Mouse (Mus musculus): ENCODE results near the gene Apbb2.

The Apbb2 gene

DNA sequence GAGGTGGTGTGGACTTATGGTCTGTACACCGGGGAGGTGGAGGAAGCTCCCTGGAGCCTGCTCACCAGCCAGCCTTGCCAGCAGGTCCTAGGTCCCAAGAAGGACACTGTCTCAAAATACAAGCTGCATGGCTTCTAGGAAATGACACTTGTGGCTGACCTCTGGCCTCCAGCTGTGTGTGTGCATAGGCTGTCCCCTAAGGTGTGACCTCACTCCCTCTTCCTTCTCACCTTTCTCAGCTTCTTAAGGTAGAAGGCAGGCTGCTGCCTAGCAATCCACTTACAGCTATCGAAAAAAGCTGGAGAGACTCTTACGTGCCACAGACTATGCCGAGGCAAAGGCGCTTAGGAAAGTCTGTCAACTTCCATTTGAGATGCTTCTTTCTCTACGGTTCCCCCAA lies 142.8 kb downstream of the Apbb2 start:
- DNase-seq (ENCODE audit: low spot score in 2 of 2), result no peak

DNA sequence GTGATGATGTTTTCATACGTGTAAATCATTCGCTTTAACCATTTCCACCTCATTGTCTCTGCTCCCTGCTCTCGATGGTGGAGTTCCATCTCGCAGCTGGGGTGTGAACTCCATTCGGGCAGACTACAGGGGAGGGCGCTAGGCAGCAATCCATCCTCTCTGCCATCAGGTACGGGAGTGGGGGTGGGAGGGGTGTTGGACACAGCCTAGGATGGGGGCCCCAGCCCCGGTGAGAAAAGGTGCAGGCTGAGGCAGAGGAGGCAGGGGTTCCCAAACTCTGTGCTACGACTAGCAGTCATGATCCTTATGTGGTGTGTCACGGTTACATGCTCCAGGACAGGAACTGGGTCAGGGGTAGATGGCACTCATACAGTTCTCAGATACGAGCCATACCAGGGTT lies 144.4 kb downstream of the Apbb2 start:
- DNase-seq (ENCODE audit: low spot score in 2 of 2), result no peak

DNA sequence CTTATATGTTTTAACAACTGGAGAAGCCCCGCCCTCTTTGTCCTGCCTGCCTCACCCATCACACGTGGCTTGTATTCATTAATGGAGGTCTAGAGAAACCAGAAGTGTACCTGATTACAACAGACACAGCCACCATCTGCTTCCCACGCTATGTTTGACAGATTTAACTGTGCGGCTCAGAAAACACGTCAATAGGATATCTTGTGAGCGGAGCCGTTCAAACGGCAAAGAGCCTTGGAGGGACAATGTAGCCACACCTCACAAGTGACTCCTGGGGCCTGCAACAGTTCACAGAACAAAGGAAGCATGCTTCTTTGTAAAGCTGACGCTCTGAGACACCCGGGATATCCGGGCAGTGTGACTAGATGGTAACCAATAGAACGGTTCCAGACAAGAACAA lies 145.0 kb downstream of the Apbb2 start:
- no peak for DNase-seq (ENCODE audit: low spot score in 2 of 2)

DNA sequence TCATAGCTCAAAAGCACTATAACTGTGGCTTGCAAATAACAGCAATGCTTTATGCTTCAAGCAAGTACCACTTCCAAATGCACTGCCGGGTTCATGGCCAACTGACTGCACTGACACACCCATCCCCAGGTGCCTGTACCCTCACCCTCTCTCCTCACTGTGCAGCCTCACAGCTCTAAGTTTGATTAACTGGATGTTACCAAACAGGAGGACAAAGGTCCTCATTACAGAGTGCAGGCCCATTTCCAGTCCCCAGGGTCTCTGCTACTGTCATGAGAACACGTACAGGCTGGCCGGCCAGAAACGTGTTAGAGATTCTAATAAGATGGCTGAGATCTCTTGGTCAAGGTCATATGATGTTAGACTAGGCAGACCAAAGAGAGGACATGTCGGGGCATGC lies 147.7 kb downstream of the Apbb2 start:
- no peak for DNase-seq (ENCODE audit: low spot score in 2 of 2)

DNA sequence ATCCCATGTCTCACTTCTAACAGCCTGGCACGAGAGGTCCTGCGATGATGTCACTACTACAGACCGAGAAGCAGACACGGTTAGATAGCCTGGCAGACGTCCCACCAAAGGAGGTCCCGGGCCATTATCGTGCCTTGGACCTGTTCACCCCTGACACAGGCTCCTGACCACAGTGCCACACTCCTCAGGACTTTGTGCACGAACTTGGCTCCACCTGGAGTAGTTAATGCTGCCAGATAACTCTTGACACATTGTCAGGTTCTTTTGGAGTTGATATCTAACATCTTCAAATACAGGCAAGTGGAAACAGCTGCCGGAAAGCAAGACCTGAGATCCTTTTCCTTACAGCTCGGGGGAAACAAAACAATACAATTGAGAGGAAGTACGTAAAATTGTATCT lies 148.9 kb downstream of the Apbb2 start:
- no peak for DNase-seq (ENCODE audit: low spot score in 2 of 2)

DNA sequence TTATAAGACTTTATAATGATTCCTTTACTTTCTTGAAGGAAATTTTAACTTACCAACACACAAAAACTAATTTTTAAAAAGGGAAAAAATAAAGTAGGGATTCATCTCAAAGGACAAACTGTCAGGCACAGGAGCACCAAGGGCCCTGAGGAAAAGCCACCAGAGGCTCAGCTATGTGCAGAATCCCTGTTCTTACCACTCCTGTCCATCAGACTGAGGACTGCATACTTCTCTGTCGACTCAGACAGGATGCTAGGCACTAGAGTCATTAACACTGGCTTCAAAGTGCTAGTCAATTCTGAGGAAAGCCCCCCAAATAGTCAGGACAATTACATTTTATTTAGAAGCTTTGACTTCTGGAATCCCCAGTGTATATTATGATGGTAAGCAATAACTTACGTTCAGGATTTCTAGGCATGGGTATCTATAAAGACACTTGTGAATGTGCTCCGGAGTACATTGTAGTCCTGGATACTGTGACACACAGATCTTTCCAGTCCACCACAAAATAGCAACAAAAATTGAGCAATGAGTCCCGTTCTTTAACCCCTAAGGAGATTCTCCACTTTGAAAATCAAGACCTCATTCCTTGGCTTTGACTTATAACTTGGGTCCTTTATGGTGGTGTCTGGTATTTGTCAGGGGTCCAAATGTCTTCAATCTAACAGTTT lies 150.1 kb downstream of the Apbb2 start:
- no peak for DNase-seq (ENCODE audit: low spot score in 2 of 2)

DNA sequence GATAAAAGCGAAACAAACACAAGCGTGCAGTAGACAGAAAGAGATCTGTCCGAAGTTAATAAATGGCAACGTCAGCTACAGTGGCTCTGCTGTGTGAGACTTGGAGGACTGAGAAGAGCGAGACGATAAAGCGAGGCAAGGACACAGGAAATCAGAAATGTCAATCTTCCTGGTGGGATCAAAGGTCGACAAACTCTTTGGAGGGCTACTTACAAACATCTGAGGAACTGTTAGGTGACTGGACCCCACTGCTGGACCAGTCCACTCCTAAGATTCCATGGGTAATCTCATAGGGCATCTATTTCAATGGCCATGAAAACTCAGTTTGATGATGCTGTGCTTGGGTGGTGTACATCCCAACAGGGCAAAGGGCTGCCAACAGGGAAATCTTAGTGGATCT lies 155.9 kb downstream of the Apbb2 start:
- DNase-seq (ENCODE audit: low spot score in 2 of 2), result no peak

DNA sequence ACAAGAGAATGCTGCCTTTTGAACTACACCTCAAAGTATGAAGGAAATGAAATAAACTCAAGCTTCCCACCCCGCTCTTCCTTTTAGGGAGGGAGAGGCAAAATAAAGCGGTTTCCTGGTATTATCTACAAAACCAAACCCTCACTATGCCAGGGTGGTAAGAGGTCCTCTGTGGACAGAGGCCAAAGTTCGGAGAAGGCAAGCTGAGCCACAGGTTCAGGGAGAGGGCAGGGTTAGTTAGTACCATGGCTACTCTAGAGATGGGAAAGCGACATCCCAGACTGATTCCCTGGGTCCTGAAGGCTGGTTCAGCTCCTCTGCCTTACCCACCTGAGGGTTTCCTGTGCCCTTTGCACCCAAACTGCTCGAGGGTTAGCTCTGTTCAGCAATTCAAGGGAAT lies 159.7 kb downstream of the Apbb2 start:
- DNase-seq (ENCODE audit: low spot score in 2 of 2), result no peak

DNA sequence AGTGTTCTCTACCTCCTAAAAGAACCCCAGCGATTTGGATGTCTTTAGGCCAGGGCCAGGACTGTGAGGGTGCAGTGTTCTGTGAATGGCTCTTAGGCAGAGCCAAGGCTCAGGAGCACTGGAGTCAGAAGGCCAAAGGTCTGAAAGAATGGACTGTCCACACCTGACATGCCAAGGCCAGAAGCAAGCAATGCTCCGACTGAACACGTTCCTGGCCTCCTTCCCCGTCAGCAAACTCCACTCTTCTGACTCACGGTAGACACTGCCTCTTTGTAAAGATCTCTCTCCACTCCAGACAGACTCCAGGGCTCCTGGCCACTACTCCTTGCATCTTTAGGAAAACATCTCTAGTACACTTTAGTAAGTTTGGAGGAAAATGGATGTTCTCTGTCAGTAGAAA lies 163.3 kb downstream of the Apbb2 start:
- DNase-seq (ENCODE audit: low spot score in 2 of 2), result no peak

DNA sequence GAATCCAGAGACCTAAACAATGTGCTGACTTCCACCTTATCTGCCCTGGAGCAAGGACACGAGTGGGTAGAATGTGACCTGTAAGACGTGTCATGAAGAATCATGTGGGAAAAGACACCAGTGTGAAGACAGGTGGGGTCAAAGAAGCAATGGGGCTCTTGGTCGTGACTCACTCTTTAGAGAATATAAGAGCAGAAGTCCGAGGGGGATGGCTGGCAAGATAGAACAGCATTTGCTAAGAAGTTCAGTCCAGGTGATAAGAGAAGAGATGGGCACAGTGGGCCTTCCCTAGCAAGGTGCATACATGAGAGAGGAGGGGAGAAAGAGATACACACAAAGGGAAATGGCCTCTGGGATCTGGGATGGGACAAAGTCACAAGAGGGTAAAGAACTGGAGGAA lies 163.8 kb downstream of the Apbb2 start:
- DNase-seq (ENCODE audit: low spot score in 2 of 2), result no peak

DNA sequence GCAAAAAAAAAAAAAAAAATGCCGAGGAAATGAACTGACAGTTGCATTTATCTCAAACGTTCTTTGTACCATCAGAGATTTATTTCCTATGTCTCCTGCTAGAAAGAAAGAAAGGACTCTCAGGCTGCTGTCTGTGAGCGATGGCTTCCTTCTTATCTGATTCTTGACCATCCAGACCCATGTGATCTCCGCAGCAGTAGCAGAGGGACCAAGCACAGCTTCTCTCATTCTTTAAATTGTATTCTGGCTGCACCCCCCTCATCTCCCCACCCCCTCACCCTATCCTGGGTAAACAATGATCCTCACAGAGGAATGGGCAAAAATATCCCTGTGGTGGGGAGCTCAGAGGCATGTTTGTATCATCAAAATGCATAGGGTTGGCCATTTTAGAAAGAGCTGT lies 165.5 kb downstream of the Apbb2 start:
- no peak for DNase-seq (ENCODE audit: low spot score in 2 of 2)

DNA sequence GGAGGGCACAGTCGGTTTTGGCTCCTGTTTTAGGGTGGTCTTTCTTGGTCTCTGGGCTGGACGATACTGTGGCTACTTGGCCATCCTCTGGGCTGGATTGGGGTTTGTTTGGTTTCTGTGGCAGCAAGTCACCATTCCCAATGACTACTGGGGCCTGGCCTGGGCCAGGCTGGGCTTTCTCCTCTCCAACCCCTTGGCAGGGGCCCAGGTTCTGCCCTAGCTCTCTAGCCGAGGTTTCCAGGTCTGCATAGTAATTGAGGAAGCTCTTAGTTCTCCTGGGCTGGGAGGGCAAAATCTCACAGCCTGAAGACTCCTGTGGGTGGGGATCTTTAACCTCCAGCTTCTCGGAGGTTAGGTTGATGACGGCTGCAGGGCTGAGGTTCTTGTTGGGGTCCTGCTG lies 167.0 kb downstream of the Apbb2 start:
- no peak for DNase-seq (ENCODE audit: low spot score in 2 of 2)

DNA sequence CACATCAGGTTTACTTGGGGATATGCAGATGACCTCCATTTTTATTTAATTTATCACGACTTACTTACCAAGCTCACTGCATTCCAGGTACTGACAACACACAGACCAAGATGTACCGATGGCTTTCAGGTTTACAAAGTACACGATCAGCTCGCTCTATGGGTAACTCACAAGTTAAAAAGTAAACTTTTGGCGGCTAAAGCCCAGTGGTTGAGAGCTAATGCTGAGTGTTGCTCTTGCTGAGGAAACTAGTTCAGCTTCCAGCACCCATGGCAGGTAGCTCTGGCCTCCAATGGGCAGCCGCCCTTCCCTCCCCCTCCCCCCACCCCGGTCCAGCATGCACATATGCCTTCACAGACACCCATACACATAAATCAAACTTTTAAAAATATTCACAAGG lies 173.1 kb downstream of the Apbb2 start:
- DNase-seq (ENCODE audit: low spot score in 2 of 2), result no peak

DNA sequence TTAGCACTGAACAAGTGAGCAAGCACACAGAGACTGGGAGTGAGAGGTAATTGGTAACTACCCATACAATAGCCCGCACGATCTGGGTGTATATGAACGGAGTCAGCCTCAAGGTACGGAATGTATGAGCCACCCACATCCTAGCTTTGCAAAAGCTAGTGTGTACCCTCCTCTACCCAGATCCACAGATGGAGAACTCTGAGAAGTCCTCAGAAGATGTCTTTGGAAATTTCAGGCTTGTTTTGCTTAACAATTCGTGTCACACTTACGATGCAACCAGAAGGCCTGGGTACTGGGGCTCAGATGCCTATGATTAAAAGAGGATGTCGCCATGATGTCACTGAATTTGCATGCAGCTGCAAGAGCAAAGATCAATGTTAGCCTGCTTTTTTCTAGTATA lies 176.3 kb downstream of the Apbb2 start:
- no peak for DNase-seq (ENCODE audit: low spot score in 2 of 2)

DNA sequence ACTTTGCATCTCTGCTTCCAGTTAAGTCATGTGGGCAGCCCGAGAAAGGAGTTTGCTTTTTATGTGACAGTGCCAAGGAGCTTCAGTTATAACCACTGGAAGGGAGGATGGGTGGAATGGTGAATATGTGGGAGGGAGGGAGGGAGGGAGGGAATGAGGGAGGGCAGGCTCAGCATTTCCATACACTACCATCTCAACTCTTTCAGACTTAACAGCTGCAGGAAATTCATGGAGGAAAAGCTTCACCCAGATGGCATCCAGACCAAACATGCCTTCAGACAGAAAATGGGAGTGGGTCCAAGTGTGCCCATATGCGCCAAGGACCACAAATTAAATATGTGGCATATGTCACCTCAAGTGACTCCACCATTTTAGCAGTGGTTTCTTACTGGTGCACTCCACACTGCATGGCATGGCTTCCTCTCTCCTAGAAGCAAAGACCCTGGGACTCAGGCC lies 181.8 kb downstream of the Apbb2 start:
- no peak for DNase-seq (ENCODE audit: low spot score in 2 of 2)

DNA sequence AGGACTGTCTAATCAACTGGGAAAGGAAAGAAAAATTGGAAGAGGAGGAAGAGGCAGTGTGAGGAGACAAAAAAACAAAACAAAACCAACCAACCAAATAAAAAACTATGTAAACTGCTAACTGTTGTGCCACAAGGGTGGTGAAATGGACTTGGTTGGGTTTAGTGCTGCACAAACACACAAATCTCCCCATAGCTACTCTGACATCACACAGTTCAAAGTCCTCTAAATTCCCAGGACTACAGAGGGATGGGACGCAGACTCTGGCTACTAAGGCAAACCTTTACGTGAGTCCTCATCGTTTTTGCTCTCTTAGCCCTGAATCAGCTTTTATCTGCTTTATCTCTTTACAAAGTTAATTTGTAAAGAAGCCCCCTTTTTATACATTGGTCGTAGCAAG lies 183.4 kb downstream of the Apbb2 start:
- DNase-seq (ENCODE audit: low spot score in 2 of 2), result no peak

DNA sequence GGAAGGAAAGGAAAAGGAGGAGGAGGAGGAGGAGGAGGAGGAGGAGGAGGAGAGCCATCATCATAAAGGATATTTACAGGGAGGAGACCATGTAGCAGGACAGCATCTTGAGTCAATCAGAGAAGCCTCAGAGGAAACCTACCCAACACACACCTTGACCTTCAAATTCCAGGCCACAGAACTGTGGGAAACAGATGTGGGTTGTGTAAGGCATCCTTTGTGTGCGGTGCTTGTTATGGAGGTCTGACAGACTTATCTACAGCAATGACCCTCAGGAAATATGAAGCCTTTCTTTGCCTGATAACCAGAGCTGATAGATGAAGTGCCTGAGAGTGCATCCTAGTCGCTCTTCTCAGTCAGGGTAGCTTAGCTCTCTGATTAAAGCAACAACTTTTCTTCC lies 189.5 kb downstream of the Apbb2 start:
- DNase-seq (ENCODE audit: low spot score in 2 of 2), result no peak

DNA sequence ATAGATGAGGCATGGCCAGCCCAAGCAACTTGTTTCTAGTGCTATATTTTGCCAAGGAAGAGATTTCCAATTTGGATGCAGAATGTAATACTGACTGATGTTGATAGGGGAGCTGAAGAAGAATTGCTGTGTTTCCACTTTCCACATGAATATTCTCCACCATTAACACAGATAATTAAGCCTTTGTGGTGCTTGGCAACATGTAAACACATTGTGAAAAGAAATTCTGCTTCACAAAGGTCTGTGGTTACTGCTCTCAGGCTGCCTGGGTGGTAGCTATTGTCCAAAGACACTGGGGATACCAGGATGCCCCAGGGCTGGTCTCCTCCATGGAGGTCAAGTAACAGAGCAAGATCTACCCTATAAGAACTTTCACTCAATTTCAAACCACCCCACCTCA lies 190.5 kb downstream of the Apbb2 start:
- DNase-seq (ENCODE audit: low spot score in 2 of 2), result no peak

DNA sequence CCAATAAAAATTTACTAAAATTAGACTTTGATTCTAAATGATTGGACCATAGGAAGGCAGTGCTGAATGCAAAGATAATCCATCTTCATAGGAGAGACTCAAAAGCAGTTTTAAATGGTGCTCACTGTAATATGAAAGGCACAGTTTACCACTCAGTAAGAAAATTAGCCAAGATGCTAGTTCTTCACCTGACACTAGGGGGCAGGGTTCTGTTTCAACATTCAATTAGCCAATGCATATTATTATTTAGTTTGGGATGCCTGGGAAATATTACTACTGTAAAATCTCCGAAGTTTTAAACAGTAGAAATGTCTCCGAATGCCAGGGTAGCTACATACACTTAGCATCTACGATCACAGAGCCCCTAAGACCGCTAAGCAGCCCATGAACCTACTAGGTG lies 194.7 kb downstream of the Apbb2 start:
- no peak for DNase-seq (ENCODE audit: low spot score in 2 of 2)

DNA sequence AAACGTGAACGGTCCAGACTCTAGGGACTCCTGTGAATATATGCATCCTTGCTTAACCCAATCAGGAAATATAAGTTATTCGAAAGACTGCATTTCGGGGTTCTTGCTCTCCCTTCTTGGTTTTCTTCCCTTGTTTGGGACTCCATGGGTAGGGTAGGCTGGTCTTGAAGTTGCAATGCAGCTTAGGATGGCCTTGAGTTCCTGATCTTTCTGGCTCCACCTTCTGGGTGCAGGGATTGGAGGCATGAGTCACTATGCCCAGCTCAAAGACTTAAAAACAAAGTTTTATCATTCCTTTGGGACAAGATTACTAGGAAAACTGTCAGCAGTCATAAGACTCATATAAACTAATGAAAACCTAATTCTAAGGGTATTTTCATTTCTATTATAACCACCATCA lies 195.1 kb downstream of the Apbb2 start:
- no peak for DNase-seq (ENCODE audit: low spot score in 2 of 2)

DNA sequence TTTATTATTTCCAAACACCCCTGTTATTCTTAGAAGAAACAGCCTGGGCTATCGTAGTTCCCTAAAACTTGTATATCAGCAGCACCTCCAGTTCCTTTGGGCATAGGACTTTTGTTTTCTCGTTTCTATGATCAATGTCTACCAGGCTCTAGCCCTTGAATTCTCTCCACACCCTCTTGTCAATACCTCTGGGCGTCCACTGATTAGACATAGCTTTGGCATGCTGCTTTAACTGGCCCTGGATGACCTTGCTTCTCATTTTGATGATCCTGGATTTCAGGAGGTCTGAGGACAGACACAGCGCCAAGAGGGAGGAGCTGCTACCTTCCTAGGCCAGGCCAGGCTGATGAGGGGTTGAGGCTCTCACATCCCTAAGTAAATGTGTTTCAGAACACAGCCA lies 196.6 kb downstream of the Apbb2 start:
- DNase-seq (ENCODE audit: low spot score in 2 of 2), result no peak

DNA sequence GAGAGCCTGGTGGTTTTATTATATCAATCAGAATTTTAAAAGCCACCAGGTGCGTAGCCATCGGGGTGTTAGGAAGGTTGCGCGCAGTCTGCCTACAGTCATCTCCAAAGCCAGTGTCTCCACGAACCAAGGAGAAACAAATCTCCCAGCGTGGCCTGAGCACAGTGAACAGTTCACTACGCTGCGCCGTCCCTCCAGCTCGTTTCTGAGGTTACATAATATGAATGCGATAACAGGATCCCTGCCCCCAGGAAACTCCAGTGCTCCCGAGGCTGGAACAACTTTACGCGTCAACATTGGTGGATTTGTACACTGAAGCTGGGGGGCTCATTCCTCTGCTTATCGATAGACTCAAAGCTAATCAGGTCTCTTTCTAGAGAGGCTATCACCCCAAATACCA lies 197.4 kb downstream of the Apbb2 start:
- no peak for DNase-seq (ENCODE audit: low spot score in 2 of 2)

DNA sequence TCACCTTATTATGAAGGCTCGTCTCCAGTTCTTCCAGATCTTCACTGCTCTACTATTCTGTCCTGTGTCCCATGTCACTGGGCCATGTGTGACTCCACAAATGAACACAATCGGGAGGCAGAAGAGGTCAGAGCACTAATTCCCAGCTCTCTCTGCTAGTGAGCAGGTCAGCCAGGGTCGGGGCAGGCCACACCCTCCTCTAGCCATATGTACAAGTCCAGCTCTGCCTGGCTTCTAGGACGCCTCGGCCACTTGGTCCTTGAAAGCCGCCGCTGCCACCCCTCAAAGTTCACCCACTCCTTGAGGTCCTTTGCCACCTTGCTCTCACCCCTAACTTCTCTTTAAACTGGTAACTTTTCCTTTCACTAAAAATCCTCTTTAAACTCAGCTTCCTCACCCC lies 198.6 kb downstream of the Apbb2 start:
- no peak for DNase-seq (ENCODE audit: low spot score in 2 of 2)

DNA sequence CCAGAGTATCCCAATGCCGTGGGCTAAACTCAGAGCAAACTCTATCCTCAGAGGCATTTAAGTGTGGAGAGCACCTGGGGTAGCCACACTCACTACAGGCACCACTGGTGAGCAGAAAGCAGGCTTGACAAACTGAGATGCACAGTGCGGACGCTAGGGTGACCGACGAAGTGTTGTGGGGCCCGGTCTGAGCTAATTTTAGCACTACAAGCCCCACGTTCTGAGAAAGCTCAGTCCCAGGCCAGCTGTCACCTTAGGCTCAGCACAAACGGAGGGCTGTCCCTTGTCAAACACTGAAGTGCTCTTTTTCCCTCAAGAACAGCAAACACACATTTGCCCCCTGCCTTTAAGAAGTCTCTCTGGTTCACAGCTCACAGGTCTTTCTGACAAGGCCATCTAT lies 201.3 kb downstream of the Apbb2 start:
- no peak for DNase-seq (ENCODE audit: low spot score in 2 of 2)
